Mouse (Mus musculus): ENCODE data around the gene Tfr2.
A peak's percentile ranks its signal among the peaks of the same experiment; 100 is the strongest.

The Tfr2 gene

DNA sequence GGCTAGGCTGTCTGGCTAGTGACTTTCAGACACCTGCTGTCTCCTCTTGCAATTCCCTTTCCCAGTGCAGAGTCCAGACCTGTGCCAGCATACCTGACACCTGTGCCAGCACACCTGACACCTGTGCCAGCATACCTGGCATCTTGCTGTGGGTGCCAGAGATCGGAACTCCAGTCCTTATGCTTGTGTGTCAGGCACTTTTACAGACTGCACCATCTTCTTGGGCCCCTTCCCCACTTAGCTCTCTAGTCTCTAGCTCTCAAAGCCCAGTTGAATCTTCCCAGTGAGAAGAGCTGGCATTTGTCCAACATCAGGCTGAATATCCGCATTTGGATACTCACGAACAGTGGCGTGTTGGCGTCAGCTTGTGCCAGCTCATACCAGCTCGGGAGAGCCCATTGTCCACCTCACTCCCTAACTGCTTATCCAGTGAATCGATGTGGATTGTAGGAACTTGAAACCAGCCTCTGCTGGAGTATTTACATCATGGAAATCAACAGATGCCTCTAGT, 30.3 kb upstream of the Tfr2 start:
- DNase-seq (ENCODE audit: low spot score), result no peak

DNA sequence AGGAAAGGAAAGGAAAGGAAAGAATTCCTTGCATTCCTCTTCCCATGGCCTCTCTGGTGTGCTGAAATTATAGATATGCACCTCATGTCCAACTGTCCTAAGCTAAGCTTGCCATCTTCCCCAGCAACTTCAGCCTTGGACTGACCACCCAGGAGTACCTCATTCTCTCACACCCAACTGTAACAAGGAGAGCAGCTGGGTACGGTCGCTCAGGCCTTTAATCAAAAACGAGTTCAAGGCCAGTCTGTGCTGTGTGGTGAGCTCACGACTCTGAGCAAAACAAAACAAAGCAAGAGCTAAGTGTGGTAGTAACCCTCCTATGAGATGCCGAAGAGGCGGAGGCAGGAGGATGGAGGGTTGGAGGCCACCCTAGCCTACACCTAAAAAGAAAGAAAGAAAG, 28.6 kb upstream of the Tfr2 start:
- DNase-seq (ENCODE audit: low spot score), result no peak

GRCm38 (mm10) chr5:137541768-137542540, 27.7 kb upstream of the Tfr2 start:
- no peak for DNase-seq (ENCODE audit: low spot score)

GRCm38 (mm10) chr5:137544926-137545325, 24.7 kb upstream of the Tfr2 start:
- no peak for DNase-seq (ENCODE audit: low spot score)

GRCm38 (mm10) chr5:137545596-137545995, 24.0 kb upstream of the Tfr2 start:
- no peak for DNase-seq (ENCODE audit: low spot score)

DNA sequence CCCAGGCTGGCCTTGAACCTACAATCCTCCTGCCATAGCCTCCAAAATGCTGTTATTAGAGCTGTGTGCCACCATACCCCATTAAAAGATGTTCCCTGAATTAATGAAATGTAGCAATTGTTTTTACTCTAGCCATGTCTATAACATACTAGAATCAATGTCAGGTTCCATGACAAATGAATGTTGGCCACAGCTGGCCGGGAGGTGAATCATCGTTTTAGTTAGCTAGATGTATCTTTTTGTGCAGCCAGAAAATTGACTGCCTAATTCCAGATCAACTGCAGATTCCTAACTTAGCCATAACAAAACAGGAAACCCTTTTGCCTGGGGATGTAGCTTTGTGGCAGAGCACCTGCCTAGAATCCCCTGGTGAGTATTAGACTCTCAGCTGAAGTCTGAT, 19.8 kb upstream of the Tfr2 start:
- DNase-seq (ENCODE audit: low spot score), result no peak

- DNase-seq (ENCODE audit: low spot score), result no peak
Observed at GRCm38 (mm10) chr5:137551119-137551518, 18.5 kb upstream of the Tfr2 start.

DNA sequence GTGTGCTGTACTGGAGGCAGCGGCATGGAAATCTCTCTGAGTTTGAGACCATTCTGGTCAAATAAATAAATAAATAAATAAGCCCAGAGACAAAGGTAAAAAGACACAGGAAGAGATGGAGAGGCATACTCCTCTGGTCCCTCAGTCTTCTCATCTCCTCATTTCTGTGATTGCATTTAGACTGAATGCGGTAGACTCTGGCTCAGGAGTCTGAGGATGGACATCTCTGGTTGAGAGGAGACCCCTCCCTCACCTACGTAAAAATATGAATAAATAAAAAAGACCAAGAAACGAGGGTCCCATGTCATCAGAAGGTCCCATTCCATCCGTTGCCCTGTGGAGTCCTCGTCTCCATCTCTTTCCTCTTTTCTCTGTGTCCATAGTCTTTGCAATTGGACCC, 16.6 kb upstream of the Tfr2 start:
- DNase-seq (ENCODE audit: low spot score), result no peak

DNA sequence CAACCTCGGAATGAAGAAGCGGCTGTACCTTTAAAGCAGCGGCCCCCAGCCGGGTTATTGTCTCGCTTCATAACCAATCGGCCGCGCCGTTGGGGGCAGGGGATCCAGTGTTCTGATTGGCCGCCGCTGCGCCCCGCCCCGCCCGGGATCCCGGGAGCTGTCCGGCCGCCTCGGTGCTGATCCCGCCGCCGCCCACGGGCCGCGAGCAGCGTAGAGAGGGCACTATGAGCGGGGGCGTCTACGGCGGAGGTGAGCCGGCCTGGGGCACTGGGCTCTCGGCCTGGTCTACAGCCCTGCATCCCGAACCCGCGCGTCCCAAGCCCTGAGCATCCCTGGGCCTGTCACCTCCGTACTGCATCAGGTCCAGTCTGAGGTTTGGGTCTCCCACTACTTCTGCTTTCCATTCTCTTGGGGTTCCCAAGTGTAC, 16.2 kb upstream of the Tfr2 start, which contains the start of gene Actl6b:
Actl6b (plus strand) TSS at position 107 of the 427 bp plus-strand sequence.
- DNase-seq (ENCODE audit: low spot score), result peak; percentile 78

DNA sequence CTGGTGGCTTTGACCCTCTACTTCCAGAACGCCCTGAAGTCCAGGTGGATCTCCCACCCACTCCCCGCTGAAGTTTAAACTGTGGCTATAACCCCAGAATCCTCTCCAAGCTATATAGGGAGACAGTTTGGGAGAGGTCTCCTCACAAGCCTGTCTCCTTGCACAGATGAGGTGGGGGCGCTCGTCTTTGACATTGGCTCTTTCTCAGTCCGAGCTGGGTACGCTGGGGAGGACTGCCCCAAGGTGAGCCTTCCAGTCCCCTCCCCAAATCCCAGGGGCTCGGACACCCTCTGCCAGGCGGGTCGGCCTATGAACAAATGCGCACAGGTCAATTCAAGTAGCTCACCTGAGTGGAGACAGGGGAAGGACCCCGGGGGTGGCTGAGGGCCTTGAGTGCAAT, 15.7 kb upstream of the Tfr2 start:
- no peak for DNase-seq (ENCODE audit: low spot score)

- DNase-seq (ENCODE audit: low spot score), result no peak
Observed at GRCm38 (mm10) chr5:137561556-137561955, 8.1 kb upstream of the Tfr2 start.

GRCm38 (mm10) chr5:137562965-137563364, 6.7 kb upstream of the Tfr2 start:
- no peak for DNase-seq (ENCODE audit: low spot score)

DNA sequence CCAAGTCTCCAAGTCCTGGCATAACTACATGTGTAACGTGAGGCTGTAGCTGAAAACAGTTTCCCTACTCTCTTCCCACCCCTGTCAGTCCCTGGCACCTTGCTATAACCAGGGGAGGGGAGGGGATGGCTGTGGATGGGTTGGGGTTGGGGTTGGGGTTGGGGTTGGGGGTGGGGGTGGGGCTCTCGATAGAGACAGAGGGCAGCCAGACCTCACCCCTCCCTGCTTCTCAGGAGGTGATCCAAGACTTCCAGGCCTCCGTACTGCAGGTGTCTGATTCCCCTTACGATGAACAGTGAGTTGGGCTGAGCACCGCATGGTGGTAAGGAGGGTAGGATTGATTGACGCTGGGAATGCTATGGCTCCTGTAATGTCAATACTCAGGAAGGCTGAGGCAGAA, 3.9 kb upstream of the Tfr2 start:
- DNase-seq (ENCODE audit: low spot score), result no peak

DNA sequence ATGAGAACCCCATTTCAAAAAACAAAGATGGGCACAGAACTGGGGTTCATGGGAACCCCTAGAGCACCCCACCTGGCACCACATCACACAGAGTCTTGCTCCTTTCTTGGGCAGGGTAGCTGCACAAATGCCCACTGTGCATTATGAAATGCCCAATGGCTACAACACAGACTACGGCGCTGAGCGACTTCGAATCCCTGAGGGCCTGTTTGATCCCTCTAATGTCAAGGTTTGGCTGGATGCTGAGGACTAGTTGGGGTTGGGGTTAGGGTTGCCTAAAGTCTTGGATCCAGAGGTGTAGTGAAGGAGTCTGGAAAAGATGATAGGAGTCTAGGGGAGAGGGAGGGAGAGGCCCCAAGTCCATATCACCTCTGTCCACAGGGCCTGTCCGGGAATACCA, 3.2 kb upstream of the Tfr2 start:
- no peak for DNase-seq (ENCODE audit: low spot score)

GRCm38 (mm10) chr5:137568223-137568798, 1.3 kb upstream of the Tfr2 start:
- no peak for DNase-seq (ENCODE audit: low spot score)

DNA sequence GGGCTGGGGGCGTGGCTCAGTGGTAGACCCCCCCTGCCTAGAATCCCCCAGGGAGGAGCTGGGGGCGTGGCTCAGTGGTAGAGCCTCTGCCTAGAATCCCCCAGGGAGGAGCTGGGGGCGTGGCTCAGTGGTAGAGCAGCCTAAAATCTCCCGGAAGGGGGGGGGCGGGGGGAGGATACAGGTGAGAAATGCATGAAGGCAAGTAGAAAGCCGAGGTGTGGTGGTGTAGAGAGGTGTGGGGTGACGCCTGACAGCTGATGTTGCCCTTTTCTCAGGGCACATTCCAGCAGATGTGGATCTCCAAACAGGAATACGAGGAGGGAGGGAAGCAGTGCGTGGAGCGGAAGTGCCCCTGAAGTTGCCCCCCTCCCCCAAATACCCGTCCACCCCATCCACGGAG, 609 bp upstream of the Tfr2 start:
- DNase-seq (ENCODE audit: low spot score), result no peak

- no peak for DNase-seq (ENCODE audit: low spot score)
Observed at GRCm38 (mm10) chr5:137570181-137570580, 541 bp downstream of the Tfr2 start.

- no peak for DNase-seq (ENCODE audit: low spot score)
Observed at GRCm38 (mm10) chr5:137570691-137571586, 1.3 kb downstream of the Tfr2 start.

- DNase-seq (ENCODE audit: low spot score), result no peak
Observed at GRCm38 (mm10) chr5:137574470-137574901, 4.8 kb downstream of the Tfr2 start.

GRCm38 (mm10) chr5:137580246-137580645, 10.6 kb downstream of the Tfr2 start:
- no peak for DNase-seq (ENCODE audit: low spot score)

DNA sequence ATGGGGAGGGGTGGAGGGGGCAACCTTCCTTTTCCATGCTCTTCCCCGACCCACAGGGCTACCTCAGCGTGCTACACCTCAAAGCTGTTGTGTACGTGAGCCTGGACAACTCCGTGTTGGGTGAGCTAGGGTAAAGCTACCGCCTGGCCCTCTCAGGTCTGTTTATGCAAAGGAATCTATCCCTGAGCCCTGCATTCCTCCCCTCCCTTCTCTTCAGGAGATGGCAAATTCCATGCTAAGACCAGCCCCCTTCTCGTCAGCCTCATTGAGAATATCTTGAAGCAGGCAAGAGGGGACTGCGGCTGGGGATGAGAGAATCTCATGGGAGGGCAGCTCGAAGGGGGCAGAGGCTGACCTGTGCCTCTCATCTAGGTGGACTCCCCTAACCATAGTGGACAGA, 13.1 kb downstream of the Tfr2 start:
- no peak for DNase-seq (ENCODE audit: low spot score)

GRCm38 (mm10) chr5:137583670-137584169, 14.1 kb downstream of the Tfr2 start:
- DNase-seq (ENCODE audit: low spot score), result no peak

All from left cerebral cortex, adult 11 months (tissue).